Mouse (Mus musculus) testis, postnatal 10 days (tissue): ENCODE data around the gene Dpp6.

Experiments used
- DNase-seq: peaks from one replicate; pipeline ENCODE4 v3.0.0; 2021; ENCODE audit warnings: low spot score

Gene Dpp6

DNA sequence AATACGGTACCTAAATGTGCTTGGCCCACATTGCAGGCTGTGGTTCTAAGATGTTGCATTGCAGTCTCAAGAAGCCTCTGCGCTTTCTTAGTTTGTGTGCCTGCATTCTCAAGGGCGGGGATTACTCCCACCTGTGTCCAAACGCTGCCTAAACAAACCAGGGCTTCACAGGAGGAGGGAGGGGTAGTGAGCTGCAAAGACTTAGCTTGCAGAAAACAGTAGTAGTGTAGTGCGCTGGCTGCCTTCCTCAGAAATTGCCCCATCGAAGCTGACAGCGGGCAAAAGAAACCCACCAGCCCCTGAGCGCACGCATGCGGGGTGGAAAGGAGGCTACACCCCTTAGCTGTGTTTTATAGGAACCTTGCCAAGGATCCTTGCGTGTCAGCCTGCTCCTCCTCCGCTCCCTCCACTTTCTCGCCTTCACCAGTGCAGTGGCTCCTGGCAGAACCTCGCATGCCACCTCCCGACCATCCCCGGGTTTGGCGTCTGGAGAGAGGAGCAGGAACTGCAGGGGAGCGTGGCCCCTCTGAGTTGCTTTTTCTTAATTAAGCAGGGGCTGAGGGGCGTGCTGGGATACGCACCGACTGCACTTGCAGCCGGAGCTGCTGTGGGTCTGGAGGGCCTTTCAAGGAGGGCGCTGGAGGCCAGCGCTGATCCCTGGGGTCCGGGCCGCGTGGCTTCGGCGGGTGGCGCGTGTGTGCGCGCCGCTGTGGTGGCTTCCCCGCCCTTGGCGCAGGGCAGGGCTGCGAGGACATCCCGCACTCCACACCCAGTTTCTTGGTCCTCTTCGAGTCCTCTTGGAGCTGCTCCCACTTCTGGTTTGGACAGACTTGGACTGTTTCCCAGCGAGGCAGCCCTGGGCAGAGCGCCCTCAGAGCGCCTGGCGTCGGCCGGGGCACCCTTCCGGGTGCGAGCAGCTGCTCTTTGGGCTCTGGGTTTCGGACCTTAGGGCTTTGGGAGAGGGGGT lies at the start of gene Dpp6:
TSS of gene Dpp6 (plus strand) at position 229 of the 967 bp plus-strand sequence.
- DNase-seq = no peak

DNA sequence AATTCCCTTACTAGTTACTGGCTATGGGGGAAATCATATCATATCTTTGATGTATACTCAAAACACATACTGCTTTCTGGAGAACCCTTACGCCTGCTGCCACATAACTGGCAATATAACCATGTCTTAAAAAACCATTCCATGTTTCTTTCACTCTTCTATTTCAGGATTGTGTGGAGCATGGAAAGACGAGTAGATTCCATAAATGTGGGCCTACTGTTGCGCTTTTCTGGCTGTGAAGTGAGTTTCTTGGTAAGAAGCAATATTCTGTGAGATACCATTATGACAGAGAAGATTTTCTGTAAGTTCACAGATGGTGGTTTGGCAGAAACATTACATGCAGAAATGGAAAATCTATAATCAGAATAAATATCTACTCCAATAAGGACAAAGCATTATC lies 33.0 kb upstream of the Dpp6 start:
- no peak for DNase-seq

DNA sequence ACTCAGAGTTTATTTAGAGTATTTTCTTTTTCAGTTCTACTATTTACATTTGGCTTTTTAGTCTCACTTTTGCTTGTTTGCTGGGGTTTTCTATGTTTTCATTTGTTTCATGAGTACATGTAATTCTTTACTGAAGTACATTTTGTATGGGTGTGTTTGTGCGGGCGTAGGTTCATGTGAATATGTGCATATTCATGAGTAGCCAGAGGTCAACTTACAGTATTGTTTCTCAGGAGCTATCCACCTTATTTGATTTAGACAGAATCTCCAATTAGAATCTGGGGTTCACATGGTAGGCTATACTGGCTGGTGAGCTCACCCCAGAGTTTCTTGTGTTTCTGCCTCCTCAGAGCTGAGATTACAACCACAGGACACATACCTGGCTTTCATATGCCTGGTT lies 21.5 kb upstream of the Dpp6 start:
- no peak for DNase-seq

DNA sequence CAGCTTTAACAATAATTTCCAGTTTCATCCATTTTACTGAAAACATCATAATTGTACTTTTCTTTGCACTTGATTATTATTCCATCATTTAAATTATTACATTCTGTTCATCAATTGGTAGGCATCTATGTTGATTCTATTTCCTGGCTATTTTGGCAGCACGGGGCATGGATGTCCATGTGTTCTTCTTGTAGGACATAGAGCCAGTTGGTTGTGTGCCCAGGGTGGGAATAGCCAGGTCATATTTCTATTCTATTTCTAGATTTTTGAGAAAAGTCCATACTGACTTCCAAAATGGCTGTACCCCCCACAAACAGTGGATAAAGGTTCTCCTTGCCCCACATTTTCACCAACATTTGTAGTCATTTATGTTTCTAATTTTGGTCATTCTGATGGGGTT lies 19.0 kb downstream of the Dpp6 start:
- no peak for DNase-seq

DNA sequence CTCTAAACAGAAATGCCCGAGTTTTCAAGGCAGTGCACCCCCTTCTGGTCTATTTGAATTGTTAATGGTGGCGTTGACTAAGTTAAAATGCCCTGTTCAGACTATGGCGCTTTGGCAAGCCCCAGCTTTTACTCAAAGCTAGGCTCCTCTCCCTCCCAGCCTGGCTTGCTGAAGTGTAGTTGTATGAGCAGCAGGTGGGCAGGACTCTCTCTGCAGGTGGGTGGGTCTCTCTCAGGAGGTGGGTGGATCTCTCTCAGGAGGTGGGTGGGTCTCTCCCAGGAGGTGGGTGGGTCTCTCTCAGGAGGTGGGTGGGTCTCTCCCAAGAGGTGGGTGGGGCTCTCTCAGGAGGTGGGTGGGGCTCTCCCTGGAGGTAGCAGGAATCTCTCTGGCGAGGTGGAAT lies 24.1 kb downstream of the Dpp6 start:
- DNase-seq = no peak

DNA sequence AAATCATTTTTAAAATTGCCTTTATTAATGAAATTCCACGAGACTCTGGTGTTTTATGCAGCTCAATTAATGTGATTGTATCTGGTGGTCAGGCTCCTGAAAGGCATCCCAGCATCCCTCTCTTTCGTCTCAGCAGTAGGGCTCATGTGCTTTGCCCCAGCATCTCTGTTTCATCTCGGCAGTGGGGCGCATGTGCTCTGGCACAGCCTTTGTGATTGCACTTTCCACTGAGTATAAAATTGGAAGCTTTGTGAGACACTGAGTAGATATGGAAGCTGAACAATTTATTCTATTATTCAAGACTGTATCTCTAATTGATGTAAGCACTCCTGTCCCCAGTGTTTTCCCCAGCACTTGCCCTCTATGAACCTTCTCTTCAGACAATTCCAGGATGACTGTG lies 37.7 kb downstream of the Dpp6 start:
- no peak for DNase-seq

DNA sequence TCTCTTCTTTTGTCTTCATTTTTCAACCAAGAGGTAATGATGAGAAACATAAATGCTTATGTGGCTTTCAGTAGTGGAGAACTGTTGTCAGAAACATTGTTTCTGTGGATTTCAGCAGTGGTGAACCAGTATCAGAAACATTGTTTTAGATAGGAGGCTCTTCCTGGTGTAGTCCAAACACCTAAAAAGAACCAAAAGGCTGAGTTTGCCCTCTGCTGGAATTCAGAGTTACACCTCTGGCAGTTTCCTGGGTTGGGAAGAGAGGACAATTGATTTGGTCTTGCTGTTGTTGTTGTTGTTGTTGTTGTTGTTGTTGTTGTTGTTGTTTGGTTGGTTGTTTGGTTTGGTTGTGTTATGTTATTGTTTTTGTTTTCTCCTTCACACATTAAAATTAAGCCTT lies 58.4 kb downstream of the Dpp6 start:
- no peak for DNase-seq

DNA sequence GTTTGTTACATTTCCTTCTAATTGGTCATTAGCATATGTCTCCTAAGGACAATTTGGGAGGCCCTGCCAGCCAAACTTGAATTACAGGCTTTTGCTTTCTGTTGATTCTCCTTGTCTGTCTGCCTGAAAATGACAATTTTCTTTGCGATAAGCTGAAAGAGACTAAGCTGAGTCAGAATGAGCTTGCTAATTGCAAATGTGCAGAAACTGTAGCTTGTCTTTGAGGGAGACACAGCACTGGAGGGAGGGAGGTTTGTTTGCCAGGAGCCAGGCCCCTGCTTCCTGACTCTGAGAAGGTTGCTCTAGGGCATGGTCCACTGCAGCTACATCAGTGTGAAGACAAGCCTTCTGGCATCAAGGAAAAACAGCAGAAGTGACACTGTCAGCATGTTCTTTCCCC lies 70.5 kb downstream of the Dpp6 start:
- DNase-seq = no peak

DNA sequence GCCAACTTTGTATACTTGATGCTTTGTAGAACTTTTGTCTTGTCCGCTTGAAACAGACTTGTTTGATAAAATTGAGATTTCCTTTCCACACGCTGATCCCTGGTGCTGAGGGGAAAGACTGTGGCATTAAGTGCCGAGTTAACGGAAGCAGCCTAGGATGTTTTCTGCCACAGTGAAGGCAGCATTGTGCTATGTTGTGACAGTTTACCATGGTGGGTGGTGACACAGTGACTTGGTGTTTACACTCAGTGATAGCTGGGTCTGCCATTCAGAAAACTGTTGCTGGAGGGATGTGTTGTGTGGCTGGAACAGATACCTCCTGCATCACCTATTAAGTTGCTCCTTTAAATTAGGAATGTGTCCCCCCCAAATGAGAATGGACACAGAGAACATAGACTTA lies 71.1 kb downstream of the Dpp6 start:
- DNase-seq = no peak

DNA sequence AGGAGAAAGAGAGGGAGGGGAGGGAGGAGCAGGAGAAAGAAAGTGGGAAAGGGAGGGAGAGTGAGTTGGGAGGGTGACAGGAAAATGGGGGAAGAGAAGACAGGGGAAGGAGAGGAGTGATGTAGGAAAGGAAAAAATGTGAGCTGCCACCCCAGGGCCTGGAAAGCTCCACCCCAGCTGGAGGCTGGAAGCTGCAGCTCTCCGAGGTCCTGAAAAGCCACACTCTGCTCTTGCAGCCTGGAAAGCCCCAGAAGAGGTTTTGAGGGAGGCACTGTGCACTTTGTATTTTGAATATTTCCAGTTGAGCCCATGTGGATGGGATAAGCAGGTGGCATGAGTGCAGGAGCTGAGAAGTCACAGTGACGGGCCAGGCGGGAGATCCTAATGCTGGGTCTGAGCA lies 77.3 kb downstream of the Dpp6 start:
- DNase-seq = peak; percentile 54

DNA sequence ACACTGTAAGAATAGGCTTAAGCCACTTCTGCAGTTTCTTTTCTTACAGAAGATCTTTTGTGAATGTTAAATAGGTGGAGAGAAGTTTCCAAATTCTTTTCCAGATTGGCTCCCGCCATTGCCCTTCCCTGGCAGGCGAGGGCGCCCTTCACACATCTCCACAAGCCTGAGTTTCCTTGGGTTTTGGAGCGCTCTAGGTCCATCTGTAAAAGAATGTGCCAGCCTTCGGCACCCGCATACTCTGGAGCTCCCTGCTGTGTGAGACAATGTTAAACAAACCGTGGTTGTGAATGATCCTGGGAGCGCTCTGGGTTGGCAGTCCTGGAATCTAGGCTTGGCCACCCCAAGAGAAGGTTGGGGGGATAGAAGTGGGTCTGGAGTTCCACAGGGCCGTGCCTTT lies 86.8 kb downstream of the Dpp6 start:
- no peak for DNase-seq

DNA sequence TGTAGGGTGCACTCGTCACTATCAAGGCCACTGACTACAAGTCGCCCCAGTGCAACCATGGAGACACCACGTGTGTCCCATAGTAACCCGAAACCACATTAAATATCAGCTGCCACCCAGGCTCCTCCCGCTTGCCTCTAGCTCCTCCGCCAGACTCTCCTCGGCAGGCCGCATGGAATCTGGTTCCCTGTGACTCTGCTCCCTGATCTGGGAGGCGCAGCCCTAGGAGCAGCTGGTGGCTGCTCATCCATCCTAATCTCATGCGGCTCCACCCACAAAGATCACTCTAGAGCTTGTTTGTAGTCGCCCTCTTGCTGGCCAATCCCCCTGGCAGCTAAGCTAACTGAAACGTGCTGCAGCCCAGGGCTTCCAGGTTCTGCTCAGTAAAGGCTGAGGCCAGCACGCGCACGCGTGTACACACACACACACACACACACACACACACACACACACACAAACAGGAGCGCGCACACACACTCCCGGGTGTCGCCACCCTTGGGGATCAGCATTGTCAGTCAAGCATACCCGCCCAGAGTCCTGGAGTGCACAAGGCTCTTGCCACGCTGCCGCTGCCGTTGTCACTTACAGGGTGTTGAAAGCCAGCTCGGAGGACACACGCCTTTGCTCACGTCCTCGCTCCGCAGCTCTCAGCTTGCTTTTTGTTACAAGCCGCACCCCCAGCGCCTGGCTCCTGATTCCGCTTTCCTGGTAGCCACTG lies 87.5 kb downstream of the Dpp6 start:
- no peak for DNase-seq

DNA sequence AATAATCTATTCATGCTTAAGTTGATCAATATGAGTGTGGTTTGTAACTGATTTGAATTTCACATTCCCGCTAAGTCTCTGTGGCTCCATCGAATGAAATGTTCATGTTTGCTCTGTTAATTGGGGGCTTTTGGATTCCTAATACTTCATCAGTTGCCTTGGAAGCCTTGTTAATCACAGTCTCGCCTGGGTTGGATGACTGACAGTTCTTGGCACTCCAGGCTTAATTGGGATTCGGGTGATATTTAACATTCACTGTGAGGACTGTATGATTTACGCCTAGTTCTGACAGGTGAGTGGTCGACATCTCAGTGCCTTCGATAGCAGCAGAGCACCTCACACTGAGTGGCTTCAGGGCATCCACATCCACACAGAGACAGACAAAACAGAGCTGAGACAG lies 90.1 kb downstream of the Dpp6 start:
- DNase-seq = no peak

DNA sequence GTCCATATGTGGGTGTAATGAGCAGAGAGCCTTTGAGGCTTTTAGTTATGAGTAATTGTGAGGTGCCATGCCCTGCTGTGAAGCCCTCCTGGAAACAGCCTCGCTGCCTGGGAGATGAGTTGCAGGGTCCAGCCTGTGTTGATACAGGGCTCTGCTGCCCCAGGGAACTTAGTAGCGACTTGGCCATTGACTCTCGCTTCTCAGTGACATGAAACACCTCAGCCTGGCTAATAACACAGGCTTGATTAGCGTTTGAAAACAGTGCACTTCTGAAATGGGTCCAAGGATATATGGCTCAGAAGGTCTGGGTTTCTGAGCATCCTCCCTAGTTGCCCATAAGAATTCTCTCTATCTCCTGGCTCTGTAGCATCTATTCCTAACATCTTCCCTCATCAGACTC lies 91.6 kb downstream of the Dpp6 start:
- DNase-seq = no peak

DNA sequence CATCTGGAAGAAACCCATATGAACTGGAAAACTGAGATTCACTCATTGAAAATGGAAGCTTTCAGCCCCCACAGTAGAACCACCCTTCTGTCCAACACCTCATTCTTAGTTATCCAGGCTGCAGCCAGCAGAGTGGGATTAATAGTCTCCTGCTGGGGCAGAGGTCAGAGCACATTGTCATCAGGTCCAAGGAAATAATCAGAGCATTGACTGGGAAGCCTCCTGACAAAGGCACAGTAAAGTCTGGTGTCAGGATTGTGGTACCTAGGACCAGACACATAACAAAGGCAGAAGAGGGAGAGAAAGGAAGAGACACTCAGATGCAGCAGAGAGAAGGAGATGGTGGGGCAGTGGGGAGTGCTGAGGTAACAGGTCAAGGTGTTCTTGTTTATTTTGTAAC lies 93.3 kb downstream of the Dpp6 start:
- no peak for DNase-seq

DNA sequence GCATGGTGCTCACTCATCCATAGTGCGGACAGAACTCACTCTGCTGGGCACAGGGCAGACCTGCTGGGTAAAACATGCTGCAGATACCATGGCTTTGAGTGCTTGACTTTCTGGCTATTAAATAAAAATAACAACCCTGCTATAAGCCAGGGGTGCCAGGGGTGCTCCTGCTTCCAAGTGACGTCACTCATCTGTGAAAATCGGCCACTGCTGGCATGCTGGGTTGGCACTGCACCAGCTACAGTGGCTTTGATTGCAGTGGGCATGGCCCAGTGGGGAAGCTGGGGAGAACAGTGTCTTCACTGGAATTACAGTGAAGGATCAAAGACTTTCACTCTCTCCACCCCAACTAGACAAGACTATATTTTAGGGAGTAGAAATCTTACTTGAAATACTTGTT lies 95.0 kb downstream of the Dpp6 start:
- DNase-seq = no peak

DNA sequence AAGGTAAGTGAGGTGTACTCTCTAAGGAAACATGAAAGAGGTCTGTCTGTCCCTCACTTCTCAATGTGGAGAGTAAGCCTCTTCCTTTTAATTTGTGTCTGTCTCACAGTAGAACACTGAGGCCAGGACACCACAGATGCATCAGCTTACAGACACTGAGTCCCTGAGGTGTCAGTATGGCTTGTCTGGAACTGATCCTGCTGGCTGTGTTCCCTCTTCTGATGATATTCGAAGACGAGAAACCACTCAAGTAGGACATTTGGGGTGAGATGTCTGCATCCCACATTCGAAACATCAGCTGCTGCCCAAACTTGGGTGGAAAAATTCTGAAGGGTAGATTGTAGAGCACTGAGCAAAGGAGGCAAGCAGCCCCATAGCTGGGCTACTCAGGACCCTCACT lies 101.8 kb downstream of the Dpp6 start:
- DNase-seq = no peak

DNA sequence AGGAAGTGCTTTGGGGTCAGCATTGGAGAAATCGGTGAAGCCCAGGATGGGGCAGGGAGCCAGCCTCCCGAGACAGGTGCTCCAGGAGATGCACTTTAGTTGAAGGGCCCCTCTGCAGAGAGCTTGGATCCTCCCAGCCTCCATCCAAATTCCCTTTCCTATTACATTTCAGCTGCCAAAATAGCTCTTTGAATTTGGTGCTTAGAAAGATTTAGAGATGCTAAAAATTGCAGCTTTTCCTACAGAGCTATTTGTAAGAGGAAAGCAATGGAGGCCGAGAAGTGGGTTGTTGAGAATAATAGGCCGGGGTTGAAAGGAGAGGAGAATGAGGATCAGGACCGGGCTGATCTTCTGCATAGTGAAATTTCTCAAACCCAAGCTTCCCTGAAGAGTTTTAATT lies 107.5 kb downstream of the Dpp6 start:
- DNase-seq = no peak

DNA sequence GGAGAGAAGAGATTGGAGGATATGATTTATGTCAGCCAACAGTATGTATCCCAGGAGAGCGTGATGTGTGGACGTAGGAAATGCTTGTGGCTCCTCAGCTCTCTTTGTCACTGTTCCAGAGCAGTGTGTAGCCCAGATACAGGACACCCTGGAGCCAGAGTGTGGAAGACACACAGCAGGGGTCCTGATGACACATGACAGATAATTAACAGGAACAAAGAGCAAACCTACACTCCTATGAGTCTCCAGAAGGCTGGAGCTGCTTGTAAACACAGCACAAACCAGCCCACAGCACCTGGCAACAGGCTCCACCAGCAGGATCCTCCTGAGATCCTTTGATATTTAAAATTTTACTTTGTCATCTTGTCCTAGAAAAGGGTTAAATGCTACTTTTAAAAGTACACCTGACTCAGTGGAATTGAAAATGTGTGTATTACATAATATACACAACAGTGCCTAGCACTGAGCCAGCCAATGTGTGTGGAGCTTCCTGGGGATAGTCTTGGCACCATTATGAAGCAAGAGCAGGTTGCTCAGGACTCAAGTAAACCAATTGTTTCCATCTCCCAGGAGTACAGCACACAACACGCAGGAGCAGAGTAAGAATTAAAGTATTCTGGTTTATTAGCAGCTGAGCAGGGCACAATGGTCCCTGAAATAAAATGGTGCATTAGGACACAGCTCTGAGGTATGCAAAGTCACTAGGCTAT lies 115.6 kb downstream of the Dpp6 start:
- no peak for DNase-seq

DNA sequence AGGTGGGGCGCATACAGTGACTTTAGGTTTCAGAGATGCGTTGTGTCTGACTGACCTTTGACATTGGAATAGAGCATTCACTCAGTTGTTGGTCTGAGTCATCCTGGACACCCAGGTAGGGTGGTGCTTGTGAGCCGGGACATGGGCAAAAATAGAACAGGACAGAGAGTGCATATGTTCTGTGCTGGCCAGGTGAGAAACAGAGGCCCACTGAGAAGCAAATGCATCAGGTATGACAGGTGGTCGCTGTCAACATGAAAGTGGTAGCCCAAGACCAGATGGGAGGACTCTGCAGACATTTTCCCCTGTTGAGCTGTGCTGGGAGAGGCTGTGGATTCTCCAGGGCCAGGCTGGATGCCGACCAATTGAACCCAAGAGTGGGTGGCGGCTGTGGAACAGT lies 117.9 kb downstream of the Dpp6 start:
- DNase-seq = no peak

DNA sequence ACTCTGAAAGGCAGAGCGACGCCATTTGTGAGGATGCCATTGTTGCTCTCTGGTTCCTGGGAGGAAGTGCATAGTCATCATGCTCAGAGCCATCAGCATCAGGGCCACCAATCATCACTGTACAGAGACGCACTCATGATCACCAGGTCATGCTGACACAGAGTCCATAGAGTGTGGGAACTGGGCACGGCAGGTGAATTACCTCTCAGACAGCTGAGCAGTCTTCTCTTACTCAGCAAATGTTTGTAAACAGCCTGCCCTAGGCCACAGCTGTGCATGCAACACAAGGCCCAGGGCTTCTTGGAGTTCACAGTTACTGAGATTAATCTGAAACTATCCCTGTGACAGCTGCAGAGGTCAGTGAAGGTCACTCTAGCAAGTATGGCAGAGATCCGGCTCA lies 124.5 kb downstream of the Dpp6 start:
- no peak for DNase-seq

DNA sequence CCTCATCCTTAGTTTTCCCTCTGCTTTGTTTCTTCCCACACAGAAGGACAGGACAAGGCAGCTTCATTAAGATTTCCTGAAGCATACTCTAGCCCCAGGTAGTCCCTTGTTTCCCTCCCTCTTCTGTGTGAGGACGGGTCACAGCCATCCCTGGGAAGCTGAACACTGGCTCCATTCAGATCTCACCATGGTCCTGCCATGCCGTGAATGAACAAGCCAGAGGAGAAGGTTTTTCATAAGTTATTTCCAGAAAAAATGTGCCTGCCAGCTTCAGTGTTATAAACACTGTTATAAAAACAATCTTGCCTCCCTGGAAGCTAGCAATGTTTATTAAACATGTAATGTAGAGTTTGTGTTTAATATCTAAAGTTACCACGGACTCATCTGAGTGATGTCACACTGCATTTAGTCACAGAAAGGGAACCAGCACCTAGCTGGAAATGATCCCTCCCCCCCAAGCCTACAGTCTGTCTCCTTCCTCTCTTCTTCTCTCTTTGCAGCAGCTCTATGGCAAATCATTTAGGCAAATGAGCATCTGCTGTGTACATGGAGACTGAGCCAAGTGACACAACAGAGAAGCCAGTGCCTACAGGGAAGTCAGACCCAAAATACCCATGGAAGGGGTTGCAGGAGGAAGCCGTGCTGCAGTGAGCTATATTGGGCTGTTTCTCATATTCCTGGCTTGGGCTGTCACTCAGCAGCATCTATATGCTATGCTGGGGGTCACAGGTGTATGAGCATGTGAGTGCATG lies 128.3 kb downstream of the Dpp6 start:
- no peak for DNase-seq
